Mouse (Mus musculus) macrophage (primary cell): Measurements from ENCODE around the gene Atf7ip. TPM values are rescaled to one million over a fixed set of nuclear protein-coding genes. Genes with fewer than 3 reads are reported as not detected.
A peak's percentile ranks its signal among the peaks of the same experiment; 100 is the strongest.

ENCODE experiments used
- H3K27ac ChIP-seq: fragments of 350-480 bp; formaldehyde crosslinking; 2 replicates; pipeline ENCODE4 v1.9.0; 2021
- H3K36me3 ChIP-seq: fragments of 350-480 bp; formaldehyde crosslinking; 2 replicates; pipeline ENCODE4 v1.9.0; 2021; ENCODE audit errors: inconsistent target
- H3K4me3 ChIP-seq: fragments of 350-480 bp; formaldehyde crosslinking; 2 replicates; pipeline ENCODE4 v1.9.0; 2021; ENCODE audit errors: inconsistent target
- H3K79me2 ChIP-seq: fragments of 350-480 bp; formaldehyde crosslinking; 2 replicates; pipeline ENCODE4 v1.9.0; 2021; ENCODE audit errors: inconsistent target
- WGBS: methylation state at CpG from one replicate; pipeline ENCODE4 v1.1.7; 2026; ENCODE audit warnings: inconsistent platforms; ENCODE audit not compliant: missing documents; 5-methylcytosine and 5-hydroxymethylcytosine counted together
- polyA plus RNA-seq: library from polyadenylated mRNA; stranded (reverse); fragments of 250-400 nt; gene quantifications from 3 replicates; pipeline ENCODE4 v1.2.4, GENCODE M21; 2018; ENCODE audit warnings: inconsistent platforms

The Atf7ip gene
- polyA plus RNA-seq, 1 experiment from 2014 or later: 34.6 TPM

- Histone ChIP-seq H3K79me2 (no peaks in the 10 kb centered on the region), H3K36me3 (no peaks in the 10 kb centered on the region), H3K4me3 (no peak overlapping the region), H3K27ac (no peak overlapping the region)
- 96% methylated on average over 7 of the region's 7 CpGs for WGBS
These were observed 12.5 kb upstream of the Atf7ip start for GRCm38 (mm10) chr6:136493486-136493885.

GRCm38 (mm10) chr6:136493910-136494751 lies 11.8 kb upstream of the Atf7ip start:
- H3K4me3 ChIP-seq: no peak overlapping the region
- WGBS: 91% methylated on average over 11 of the region's 12 CpGs
- H3K27ac ChIP-seq: no peak overlapping the region
- H3K79me2 ChIP-seq: no peaks in the 10 kb centered on the region
- no peaks in the 10 kb centered on the region for H3K36me3 ChIP-seq

- no peaks in the 10 kb centered on the region for H3K79me2 ChIP-seq
- 93% methylated on average over 12 of the region's 12 CpGs for WGBS
- H3K27ac ChIP-seq: no peak overlapping the region
- H3K4me3 ChIP-seq: no peak overlapping the region
- no peaks in the 10 kb centered on the region for H3K36me3 ChIP-seq
These were observed 10.9 kb upstream of the Atf7ip start for GRCm38 (mm10) chr6:136495023-136495422.

GRCm38 (mm10) chr6:136497744-136498143 lies 8.2 kb upstream of the Atf7ip start:
- Histone ChIP-seq H3K27ac (peak overlapping the region; percentile 82), H3K36me3 (no peaks in the 10 kb centered on the region), H3K4me3 (no peak overlapping the region), H3K79me2 (no peaks in the 10 kb centered on the region)
- WGBS: 57% methylated on average over 5 of the region's 5 CpGs

- Histone ChIP-seq H3K4me3 (no peak overlapping the region), H3K27ac (peak overlapping the region; percentile 82), H3K79me2 (no peaks in the 10 kb centered on the region), H3K36me3 (no peaks in the 10 kb centered on the region)
- WGBS: 90% methylated on average over 10 of the region's 10 CpGs
These were observed 6.5 kb upstream of the Atf7ip start for GRCm38 (mm10) chr6:136499292-136499977.

GRCm38 (mm10) chr6:136508652-136509051 lies 2.7 kb downstream of the Atf7ip start:
- H3K79me2 ChIP-seq: no peaks in the 10 kb centered on the region
- no peak overlapping the region for H3K4me3 ChIP-seq
- no peaks in the 10 kb centered on the region for H3K36me3 ChIP-seq
- 91% methylated on average over 3 of the region's 3 CpGs for WGBS
- no peak overlapping the region for H3K27ac ChIP-seq

- 96% methylated on average over 6 of the region's 7 CpGs for WGBS
- Histone ChIP-seq H3K27ac (no peak overlapping the region), H3K36me3 (no peaks in the 10 kb centered on the region), H3K79me2 (no peaks in the 10 kb centered on the region), H3K4me3 (no peak overlapping the region)
These were observed 5.0 kb downstream of the Atf7ip start for GRCm38 (mm10) chr6:136510945-136511344.

GRCm38 (mm10) chr6:136512351-136512750 lies 6.4 kb downstream of the Atf7ip start:
- no peak overlapping the region for H3K27ac ChIP-seq

GRCm38 (mm10) chr6:136516626-136517025 lies 10.7 kb downstream of the Atf7ip start:
- no peaks in the 10 kb centered on the region for H3K36me3 ChIP-seq
- no peak overlapping the region for H3K4me3 ChIP-seq
- peaks cover 21% of the 10 kb centered on the region for H3K79me2 ChIP-seq
- H3K27ac ChIP-seq: no peak overlapping the region
- WGBS: 90% methylated on average over 6 of the region's 6 CpGs

More at GRCm38 (mm10) chr6:136512351-136512750, 6.4 kb downstream of the Atf7ip start:
- Histone ChIP-seq H3K36me3 (no peaks in the 10 kb centered on the region), H3K79me2 (no peaks in the 10 kb centered on the region), H3K4me3 (no peak overlapping the region)
- 82% methylated on average over 3 of the region's 3 CpGs for WGBS

GRCm38 (mm10) chr6:136517221-136517620 lies 11.3 kb downstream of the Atf7ip start:
- no peak overlapping the region for H3K27ac ChIP-seq
- peaks cover 27% of the 10 kb centered on the region for H3K79me2 ChIP-seq
- no peak overlapping the region for H3K4me3 ChIP-seq
- no peaks in the 10 kb centered on the region for H3K36me3 ChIP-seq

GRCm38 (mm10) chr6:136518537-136519246 lies 12.7 kb downstream of the Atf7ip start:
- H3K4me3 ChIP-seq: peak overlapping the region; percentile 54

GRCm38 (mm10) chr6:136519254-136519653 lies 13.3 kb downstream of the Atf7ip start:
- WGBS: 4% methylated on average over 17 of the region's 17 CpGs
- no peaks in the 10 kb centered on the region; the same call in 1 of the 2 replicates for H3K36me3 ChIP-seq
- H3K4me3 ChIP-seq: peak overlapping the region; percentile 54
- H3K27ac ChIP-seq: peak overlapping the region; percentile 81
- H3K79me2 ChIP-seq: peaks cover 48% of the 10 kb centered on the region

More at GRCm38 (mm10) chr6:136518537-136519246, 12.7 kb downstream of the Atf7ip start:
- peaks cover 42% of the 10 kb centered on the region for H3K79me2 ChIP-seq
- H3K36me3 ChIP-seq: no peaks in the 10 kb centered on the region; the same call in 1 of the 2 replicates
- 2% methylated on average over 59 of the region's 59 CpGs for WGBS
- peak overlapping the region; percentile 81 for H3K27ac ChIP-seq

GRCm38 (mm10) chr6:136520361-136520760 lies 14.4 kb downstream of the Atf7ip start:
- no peak overlapping the region for H3K27ac ChIP-seq

GRCm38 (mm10) chr6:136521681-136522080 lies 15.7 kb downstream of the Atf7ip start:
- Histone ChIP-seq H3K27ac (no peak overlapping the region), H3K79me2 (peaks cover 72% of the 10 kb centered on the region), H3K4me3 (no peak overlapping the region), H3K36me3 (peaks cover 4% of the 10 kb centered on the region)

More at GRCm38 (mm10) chr6:136520361-136520760, 14.4 kb downstream of the Atf7ip start:
- 78% methylated on average over 1 of the region's 2 CpGs for WGBS
- Histone ChIP-seq H3K79me2 (peaks cover 59% of the 10 kb centered on the region), H3K4me3 (peak overlapping the region; percentile 54; the same call in 1 of the 2 replicates), H3K36me3 (no peaks in the 10 kb centered on the region; the same call in none of the 2 replicates)
